Mouse (Mus musculus) heart, embryonic 11.5 days (tissue): ENCODE measurements at regions not wholly inside any gene's neighbourhood (a gene's known extent, or its start where the extent isn't known, plus 50 kb on each side); places are given as distances from the start of the nearest gene placed in this dataset.

ENCODE experiments used
- ATAC-seq: fragments of 200-750 bp; cut with Nextera tagmentation; replicated peaks from 2 replicates; pipeline ENCODE4 v1.8.0; 2017; ENCODE audit warnings: moderate library complexity; ENCODE audit not compliant: insufficient number of reproducible peaks, low FRiP score, low TSS enrichment
- H3K27ac ChIP-seq: fragments of 300-500 bp; sonication (generic); 2 replicates; pipeline ENCODE4 v1.5.1; 2014; ENCODE audit warnings: mild to moderate bottlenecking, low read depth, low read length
- H3K27me3 ChIP-seq: fragments of 300-500 bp; sonication (generic); 2 replicates; pipeline ENCODE4 v1.6.1; 2014; ENCODE audit warnings: mild to moderate bottlenecking, low read length, mixed read lengths; ENCODE audit not compliant: control insufficient read depth, insufficient read depth
- H3K36me3 ChIP-seq: fragments of 300-500 bp; sonication (generic); 2 replicates; pipeline ENCODE4 v1.6.1; 2014; ENCODE audit warnings: mild to moderate bottlenecking, low read length, moderate library complexity, mixed read lengths; ENCODE audit not compliant: control insufficient read depth, insufficient read depth
- H3K4me1 ChIP-seq: fragments of 300-500 bp; sonication (generic); 2 replicates; pipeline ENCODE4 v1.6.1; 2014; ENCODE audit warnings: low read length; ENCODE audit not compliant: control insufficient read depth, insufficient read depth
- H3K4me2 ChIP-seq: fragments of 300-500 bp; sonication (generic); 2 replicates; pipeline ENCODE4 v1.6.1; 2014; ENCODE audit warnings: mild to moderate bottlenecking, moderate library complexity
- H3K4me3 ChIP-seq: fragments of 300-500 bp; sonication (generic); 2 replicates; pipeline ENCODE4 v1.5.1; 2014; ENCODE audit warnings: low read depth, low read length
- H3K9ac ChIP-seq: fragments of 300-500 bp; sonication (generic); 2 replicates; pipeline ENCODE4 v1.6.1; 2014; ENCODE audit warnings: mild to moderate bottlenecking, low read depth, low read length, moderate library complexity
- H3K9me3 ChIP-seq: fragments of 300-500 bp; sonication (generic); replicated peaks from 2 replicates; pipeline ENCODE4 v1.6.1; 2016; ENCODE audit warnings: low read length; ENCODE audit not compliant: control insufficient read depth
- WGBS: fragments of 180-500 bp; shearing (Covaris S2); extraction: QIAGEN DNeasy Blood & Tissue Kit; methylation state at CpG from one replicate; pipeline ENCODE4 v1.1.7; 2014; ENCODE audit not compliant: insufficient replicate concordance; 5-methylcytosine and 5-hydroxymethylcytosine counted together

DNA sequence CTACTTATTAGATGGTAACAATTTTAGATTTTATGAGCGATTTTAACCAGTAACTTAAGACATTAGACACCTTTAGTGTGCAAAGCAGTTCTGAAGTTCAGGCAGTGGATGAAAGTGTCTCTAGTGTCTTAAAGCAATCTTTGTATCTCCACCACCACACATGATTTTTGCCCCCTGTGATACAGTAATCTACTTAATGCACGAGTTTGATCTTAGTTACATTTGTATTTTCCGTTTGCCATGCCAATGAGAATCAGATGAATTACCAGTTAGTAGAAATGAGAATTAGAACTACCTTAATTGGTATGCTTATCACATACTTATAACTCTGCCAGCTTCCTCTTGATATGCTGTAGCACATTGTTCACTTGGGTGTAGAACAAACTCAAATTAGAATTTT lies 99.9 kb downstream of the Gm11146 start:
- Histone ChIP-seq H3K9ac (no peak overlapping the region), H3K4me1 (peaks cover 6% of the 10 kb centered on the region; the same call in 1 of the 2 replicates), H3K27ac (0 out of 2 replicates have a peak overlapping the region, but pooled peaks have one; percentile 3), H3K9me3 (no peaks in the 10 kb centered on the region; the same call in 1 of the 2 replicates), H3K4me2 (peak overlapping the region; percentile 55), H3K27me3 (no peaks in the 10 kb centered on the region), H3K36me3 (no peaks in the 10 kb centered on the region), H3K4me3 (peak overlapping the region; percentile 28)
- 58% methylated on average over 3 of the region's 3 CpGs for WGBS
- no peak for ATAC-seq

DNA sequence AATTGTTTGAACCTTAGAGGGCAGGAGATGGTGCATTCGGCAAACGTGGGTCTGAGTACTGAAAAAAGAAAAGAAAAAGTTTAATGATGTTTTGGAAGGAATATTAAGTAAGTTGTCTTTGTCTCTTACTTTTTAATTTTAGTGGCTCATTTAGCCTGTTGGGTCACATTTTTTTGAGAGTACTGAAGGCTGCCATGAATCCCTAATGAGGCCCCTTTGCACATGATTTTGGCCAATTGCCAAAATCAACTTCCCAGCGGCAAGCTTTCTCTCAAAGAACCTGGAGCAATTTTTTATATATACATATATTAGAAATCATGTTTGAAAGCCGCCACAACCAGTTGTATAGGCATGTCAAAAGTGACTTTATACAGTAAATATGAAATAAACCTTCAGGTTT lies 100.9 kb downstream of the Gm11146 start:
- Histone ChIP-seq H3K9me3 (no peaks in the 10 kb centered on the region), H3K36me3 (no peaks in the 10 kb centered on the region), H3K4me3 (peak overlapping the region; percentile 38), H3K27me3 (no peaks in the 10 kb centered on the region), H3K4me1 (peaks cover 6% of the 10 kb centered on the region; the same call in 1 of the 2 replicates), H3K4me2 (peak overlapping the region; percentile 59), H3K27ac (peak overlapping the region; percentile 91), H3K9ac (peak overlapping the region; percentile 54)
- 33% methylated on average over 4 of the region's 4 CpGs for WGBS
- ATAC-seq, result no peak

GRCm38 (mm10) chr16:77500413-77500812 lies 101.5 kb downstream of the Gm11146 start:
- no peaks in the 10 kb centered on the region for H3K36me3 ChIP-seq
- peak overlapping the region; percentile 59 for H3K4me2 ChIP-seq
- no peaks in the 10 kb centered on the region for H3K9me3 ChIP-seq
- peak overlapping the region; percentile 54 for H3K9ac ChIP-seq
- no peaks in the 10 kb centered on the region for H3K27me3 ChIP-seq
- H3K4me1 ChIP-seq, result peaks cover 6% of the 10 kb centered on the region; the same call in 1 of the 2 replicates
- H3K27ac ChIP-seq, result peak overlapping the region; percentile 91
- peak overlapping the region; percentile 38 for H3K4me3 ChIP-seq
- 8% methylated on average over 6 of the region's 6 CpGs for WGBS
- peak; percentile 83 for ATAC-seq

DNA sequence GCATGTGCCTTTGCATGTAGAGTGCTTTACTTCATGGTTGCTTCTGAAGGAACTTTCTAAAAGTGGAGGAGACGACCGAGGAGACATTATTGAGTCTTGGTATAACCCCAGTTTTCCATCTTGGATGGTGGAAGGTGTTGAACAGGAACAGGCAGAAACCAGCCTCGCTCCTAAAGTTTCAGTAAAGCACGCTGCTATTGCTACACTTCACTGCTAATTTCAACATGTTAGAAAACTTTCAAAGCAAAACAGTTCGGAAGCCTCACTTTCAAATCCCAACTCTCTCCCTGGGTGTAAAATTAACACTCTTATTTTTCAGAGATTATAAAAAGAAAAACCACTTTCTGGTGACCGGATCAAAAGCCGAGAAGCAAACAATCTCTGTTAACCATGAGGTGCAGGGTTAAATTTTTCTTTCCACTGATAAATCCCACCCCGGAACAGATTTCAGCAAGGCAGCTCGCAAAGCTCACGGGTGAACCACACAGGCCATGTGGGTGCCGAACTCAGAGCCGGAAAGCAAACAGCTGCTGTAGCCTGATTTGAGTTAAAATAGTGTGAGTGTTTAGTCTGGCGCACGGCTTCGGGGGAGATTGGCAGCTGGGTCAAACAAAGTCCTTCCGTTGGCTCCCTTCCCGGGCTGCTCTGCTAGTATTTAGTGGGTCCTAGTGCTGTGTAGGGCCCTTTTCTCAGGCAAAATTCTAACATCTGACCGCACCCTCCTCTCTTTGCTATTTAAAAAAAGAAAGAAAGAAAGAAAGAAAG lies 102.2 kb downstream of the Gm11146 start:
- H3K27me3 ChIP-seq, result no peaks in the 10 kb centered on the region
- H3K36me3 ChIP-seq, result no peaks in the 10 kb centered on the region
- 0 out of 2 replicates have a peak overlapping the region, but pooled peaks have one; percentile 43 for H3K9ac ChIP-seq
- ATAC-seq, result peak; percentile 84
- H3K4me1 ChIP-seq, result peaks cover 6% of the 10 kb centered on the region; the same call in 1 of the 2 replicates
- H3K4me2 ChIP-seq, result peak overlapping the region; percentile 59
- H3K27ac ChIP-seq, result peak overlapping the region; percentile 91
- peak overlapping the region; percentile 21 for H3K4me3 ChIP-seq
- H3K9me3 ChIP-seq, result no peaks in the 10 kb centered on the region
- 34% methylated on average over 18 of the region's 18 CpGs for WGBS

DNA sequence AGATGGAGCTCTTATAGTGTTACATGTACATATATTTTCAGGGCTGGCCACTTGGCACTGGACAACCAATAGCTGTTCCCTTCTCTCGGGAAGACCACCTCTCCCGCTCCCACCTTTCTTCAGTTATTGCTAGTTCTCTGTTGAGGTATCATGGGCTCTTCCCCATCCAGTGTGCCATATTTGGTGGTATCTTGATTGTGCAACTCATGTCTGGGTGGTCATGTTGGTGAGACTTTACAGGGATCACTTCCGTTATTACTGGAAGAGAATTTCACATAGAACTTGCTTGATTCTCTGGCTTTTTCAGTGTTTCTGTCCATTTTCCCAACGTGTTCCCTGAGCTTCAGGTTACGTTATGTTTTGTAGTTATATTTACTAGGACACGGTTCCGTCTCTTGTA lies 106.6 kb downstream of the Gm11146 start:
- Histone ChIP-seq H3K4me3 (no peak overlapping the region), H3K4me2 (no peak overlapping the region), H3K9ac (no peak overlapping the region), H3K4me1 (peaks cover 6% of the 10 kb centered on the region; the same call in 1 of the 2 replicates), H3K27ac (no peak overlapping the region), H3K9me3 (no peaks in the 10 kb centered on the region), H3K36me3 (no peaks in the 10 kb centered on the region), H3K27me3 (no peaks in the 10 kb centered on the region)
- ATAC-seq, result no peak
- 91% methylated on average over 7 of the region's 7 CpGs for WGBS

- Histone ChIP-seq H3K4me3 (no peak overlapping the region), H3K36me3 (no peaks in the 10 kb centered on the region), H3K4me2 (no peak overlapping the region), H3K9ac (no peak overlapping the region), H3K27me3 (no peaks in the 10 kb centered on the region), H3K9me3 (no peaks in the 10 kb centered on the region), H3K4me1 (0 out of 2 replicates have a peak, but pooled peaks cover 2% of the 10 kb centered on the region), H3K27ac (peak overlapping the region; percentile 51)
- WGBS, result 35% methylated on average over 7 of the region's 7 CpGs
- ATAC-seq, result no peak
Measured at GRCm38 (mm10) chr16:77494042-77494441, 107.9 kb downstream of the Gm11146 start.

DNA sequence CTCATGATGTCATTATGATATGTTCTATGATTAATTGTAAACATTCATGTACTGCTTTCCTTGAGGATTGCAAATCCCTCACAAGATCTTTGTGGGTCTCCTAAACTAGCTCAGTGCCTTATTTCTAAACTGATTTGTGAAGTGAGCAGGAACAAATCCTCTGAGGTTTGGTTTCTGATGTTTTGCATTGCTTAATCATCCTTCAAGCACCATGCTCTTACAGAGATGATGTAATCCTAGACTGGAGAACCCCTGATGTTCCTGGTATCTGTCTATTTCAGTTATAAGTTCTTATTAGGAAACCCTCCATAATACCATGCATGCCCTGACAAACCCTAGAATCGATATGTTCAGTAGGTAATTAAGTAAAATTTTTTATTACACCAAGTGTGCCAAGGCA lies 113.7 kb downstream of the Gm11146 start:
- H3K4me2 ChIP-seq, result no peak overlapping the region

DNA sequence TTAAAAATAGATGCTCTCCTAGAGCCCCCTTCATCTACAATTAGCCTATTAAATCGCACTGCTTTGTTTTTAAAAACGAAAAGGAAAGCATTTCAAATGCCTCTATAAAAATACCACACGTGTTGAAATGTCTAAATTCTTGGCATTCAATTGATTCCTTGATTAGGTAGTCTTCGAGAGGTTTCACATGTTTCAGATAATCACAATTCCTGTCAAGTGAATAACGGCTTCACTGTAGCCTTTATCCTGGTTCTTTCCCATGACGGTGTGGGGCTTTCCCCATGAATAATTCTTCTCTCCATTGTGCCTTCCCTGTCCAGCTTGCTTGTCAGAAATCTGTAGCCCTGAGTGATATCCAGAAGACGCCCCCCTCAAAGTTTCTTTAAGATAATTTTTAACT lies 122.1 kb downstream of the Gm11146 start:
- H3K9me3 ChIP-seq, result no peaks in the 10 kb centered on the region
- no peak for ATAC-seq
- H3K27me3 ChIP-seq, result no peaks in the 10 kb centered on the region
- 0 out of 2 replicates have a peak, but pooled peaks cover 2% of the 10 kb centered on the region for H3K4me1 ChIP-seq
- no peak overlapping the region for H3K9ac ChIP-seq
- H3K4me2 ChIP-seq, result no peak overlapping the region
- no peaks in the 10 kb centered on the region for H3K36me3 ChIP-seq
- H3K4me3 ChIP-seq, result no peak overlapping the region
- H3K27ac ChIP-seq, result no peak overlapping the region
- 34% methylated on average over 7 of the region's 7 CpGs for WGBS

More for the DNA sequence above, 113.7 kb downstream of the Gm11146 start:
- H3K9me3 ChIP-seq, result no peaks in the 10 kb centered on the region
- no peak overlapping the region for H3K9ac ChIP-seq
- 79% methylated on average over 1 of the region's 1 CpGs for WGBS
- no peak overlapping the region for H3K27ac ChIP-seq
- ATAC-seq, result no peak
- no peaks in the 10 kb centered on the region for H3K4me1 ChIP-seq
- no peaks in the 10 kb centered on the region for H3K27me3 ChIP-seq
- no peaks in the 10 kb centered on the region for H3K36me3 ChIP-seq
- H3K4me3 ChIP-seq, result no peak overlapping the region
